Mouse (Mus musculus) layer of hippocampus, postnatal 36 days (tissue): ENCODE data around the gene Triml1. TPM values are rescaled to one million over a fixed set of nuclear protein-coding genes. Genes with fewer than 3 reads are reported as not detected.

Experiments used
- DNase-seq, 2 experiments: peaks; one replicate each; pipeline ENCODE4 v3.0.0; 2022
- total RNA-seq, 2 experiments: library from RNA; stranded (reverse); gene quantifications; 2 replicates each; pipeline ENCODE4 v1.2.3; 2021

The Triml1 gene
- total RNA-seq: not detected

DNA sequence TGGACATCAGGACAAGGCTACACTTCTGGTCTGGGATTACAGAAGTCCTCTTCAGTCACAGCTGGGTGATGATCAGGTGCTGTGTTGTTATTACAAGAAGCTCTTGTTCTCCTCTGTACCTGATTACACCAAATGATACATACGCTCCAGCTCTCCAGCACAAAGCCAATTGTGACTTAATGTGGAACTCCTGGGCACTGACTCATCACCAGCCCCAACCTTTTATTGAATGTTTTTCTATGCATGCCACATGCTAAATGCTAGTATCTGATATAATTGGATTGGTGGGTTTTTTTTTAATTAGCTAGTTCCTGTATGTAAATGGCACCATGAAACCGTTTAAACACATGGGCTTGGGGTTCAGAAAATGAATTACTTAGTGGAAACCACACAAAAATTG is at the start of gene Triml1:
Gene Triml1 (minus strand): TSS at position 101 of the 400 bp plus-strand sequence.
- DNase-seq: no peak

GRCm38 (mm10) chr8:43182281-43182680 is 41.0 kb upstream of the Triml1 start:
- no peak for DNase-seq

DNA sequence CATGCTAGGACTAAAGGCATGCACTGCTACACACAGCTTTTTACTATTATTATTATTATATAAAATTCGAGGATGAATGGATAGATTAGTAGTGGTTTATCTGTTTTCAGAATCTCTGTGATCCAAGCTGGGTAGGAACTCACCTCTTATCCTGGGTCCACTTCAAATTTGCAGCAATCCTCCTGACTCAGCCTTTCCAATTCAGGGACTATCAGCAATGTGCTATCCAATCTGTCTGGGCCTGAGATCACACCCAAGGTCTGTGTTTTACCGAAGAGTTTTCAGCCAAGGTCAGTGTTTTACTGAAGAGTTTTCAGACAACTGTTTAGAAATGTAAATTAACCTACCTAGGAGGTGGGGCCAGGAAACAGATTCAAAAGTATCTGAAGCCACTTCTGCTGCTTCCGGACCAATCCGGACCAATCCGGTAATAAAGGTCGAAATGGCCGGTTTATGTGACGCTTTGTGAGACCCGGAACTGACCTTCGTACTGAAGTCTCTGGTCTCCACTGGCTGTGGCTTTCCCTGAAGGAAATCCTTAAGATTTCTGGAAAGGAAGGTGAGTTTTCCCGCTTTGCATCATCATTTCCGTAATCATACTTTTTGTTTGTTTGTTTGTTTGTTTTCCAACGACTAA is 38.9 kb upstream of the Triml1 start, which contains the start of gene Triml2:
Gene Triml2 (plus strand): TSS at position 488 of the 637 bp plus-strand sequence.
- no peak for DNase-seq

DNA sequence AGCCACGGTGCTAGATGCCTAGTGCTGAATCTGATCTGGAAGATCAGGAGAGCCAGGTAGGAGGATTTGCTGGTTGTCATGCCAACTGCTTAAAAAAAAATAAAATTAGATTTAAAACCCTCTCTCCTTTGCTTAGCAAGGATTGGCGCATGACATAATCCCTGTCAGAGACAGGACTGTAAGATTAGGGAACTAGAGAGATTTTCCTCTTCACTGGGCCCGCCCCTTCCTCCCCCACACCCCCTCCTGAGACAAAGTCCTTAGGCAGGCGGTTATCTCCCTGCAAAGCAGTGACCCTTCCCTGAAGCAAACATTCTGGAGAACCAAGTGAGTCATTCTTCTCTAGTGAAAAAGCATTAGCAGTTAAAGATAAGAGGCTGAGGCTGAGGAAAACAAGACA is 37.9 kb upstream of the Triml1 start:
- no peak for DNase-seq

DNA sequence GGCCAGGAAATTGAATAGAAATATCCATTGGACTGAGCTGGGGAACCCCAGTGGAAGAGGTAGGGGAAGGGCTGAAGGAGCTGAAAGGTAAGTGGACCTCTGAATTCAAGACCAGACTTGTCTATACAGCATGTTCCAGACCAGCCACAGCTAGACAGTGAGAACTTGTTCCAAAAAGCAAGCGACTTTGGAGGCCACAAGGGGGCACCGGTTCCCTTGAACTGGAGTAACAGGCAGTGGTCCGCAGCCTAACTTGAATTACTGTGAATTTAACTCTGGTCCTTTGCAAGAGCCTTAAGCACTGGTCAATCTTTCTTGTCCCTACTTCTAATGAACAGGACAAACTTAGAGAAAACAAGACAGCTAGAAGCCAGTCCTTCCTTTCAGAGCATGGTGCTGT is 37.0 kb upstream of the Triml1 start:
- no peak for DNase-seq

- no peak for DNase-seq
Measured at GRCm38 (mm10) chr8:43176766-43177486, 35.6 kb upstream of the Triml1 start.

DNA sequence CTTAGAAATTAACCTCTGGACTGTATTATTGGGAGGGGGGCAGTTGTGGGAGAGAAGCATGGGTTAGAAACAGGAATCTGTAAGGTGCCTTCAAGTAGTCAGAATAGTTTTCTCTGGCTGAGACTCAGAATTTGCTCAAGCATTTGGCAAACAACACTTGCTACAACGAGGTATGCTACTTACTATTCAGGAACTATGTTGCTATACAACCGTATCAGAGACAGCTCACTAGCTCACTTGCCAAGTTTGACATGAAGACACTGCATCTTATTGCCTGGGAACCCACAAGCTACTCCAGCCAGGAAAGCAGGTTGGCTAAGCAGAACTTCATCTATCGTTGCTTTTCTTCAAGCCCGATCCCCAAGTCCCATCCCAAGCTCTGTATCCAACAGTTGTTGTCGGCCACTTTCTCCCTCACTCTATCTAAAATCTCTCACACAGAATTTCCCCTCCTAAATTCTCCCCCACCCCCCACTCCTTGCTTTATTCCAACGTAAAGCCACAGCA is 28.0 kb upstream of the Triml1 start:
- no peak for DNase-seq

- no peak for DNase-seq
Measured at GRCm38 (mm10) chr8:43168083-43168482, 26.8 kb upstream of the Triml1 start.

GRCm38 (mm10) chr8:43164453-43164852 is 23.2 kb upstream of the Triml1 start:
- DNase-seq: no peak

GRCm38 (mm10) chr8:43163255-43163654 is 22.0 kb upstream of the Triml1 start:
- DNase-seq: no peak

DNA sequence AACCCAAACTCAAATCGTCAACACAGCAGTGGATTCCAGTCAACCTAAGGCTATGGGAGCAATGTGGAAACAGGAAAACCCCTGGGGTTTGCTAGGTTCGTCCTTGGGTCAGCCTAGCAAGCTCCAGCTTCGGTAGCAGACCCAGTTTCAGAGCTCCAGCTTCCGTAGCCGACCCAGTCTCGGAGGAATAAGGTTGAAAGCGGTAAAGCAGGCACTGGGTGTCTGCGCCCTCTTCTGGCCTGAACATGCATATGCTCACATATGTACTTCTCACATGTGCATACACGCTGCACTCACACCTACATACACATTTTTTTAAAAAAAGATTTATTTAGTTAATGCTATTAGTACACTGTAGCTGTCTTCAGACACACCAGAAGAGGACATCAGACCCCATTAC is 8.0 kb upstream of the Triml1 start:
- no peak for DNase-seq

- no peak for DNase-seq
Measured at GRCm38 (mm10) chr8:43111205-43111827, 30.0 kb downstream of the Triml1 start.

Other genes with a start within 250 kb of the Triml1 start
- gene Triml2, start 39.1 kb upstream of the Triml1 start, total RNA-seq: not detected
- not detected for gene Zfp42, start 165.5 kb upstream of the Triml1 start, total RNA-seq